Mouse (Mus musculus) brain, embryonic 14.5 days (tissue): ENCODE measurements at regions not wholly inside any gene's neighbourhood (a gene's known extent, or its start where the extent isn't known, plus 50 kb on each side); places are given as distances from the start of the nearest gene placed in this dataset.

Experiments
- CTCF ChIP-seq: fragments of 200-500 bp; IDR thresholded peaks from 2 replicates; pipeline ENCODE4 v1.5.1; 2012; ENCODE audit warnings: inconsistent platforms, mild to moderate bottlenecking, moderate library complexity, borderline replicate concordance; ENCODE audit not compliant: insufficient read depth, insufficient read length; ENCODE audit errors: extremely low read depth
- POLR2A ChIP-seq: fragments of 200-500 bp; IDR thresholded peaks from 2 replicates; pipeline ENCODE4 v1.6.1; 2012; ENCODE audit warnings: mild to moderate bottlenecking, inconsistent platforms, borderline replicate concordance; ENCODE audit not compliant: poor library complexity, insufficient read depth, insufficient read length, severe bottlenecking; ENCODE audit errors: extremely low read depth

DNA sequence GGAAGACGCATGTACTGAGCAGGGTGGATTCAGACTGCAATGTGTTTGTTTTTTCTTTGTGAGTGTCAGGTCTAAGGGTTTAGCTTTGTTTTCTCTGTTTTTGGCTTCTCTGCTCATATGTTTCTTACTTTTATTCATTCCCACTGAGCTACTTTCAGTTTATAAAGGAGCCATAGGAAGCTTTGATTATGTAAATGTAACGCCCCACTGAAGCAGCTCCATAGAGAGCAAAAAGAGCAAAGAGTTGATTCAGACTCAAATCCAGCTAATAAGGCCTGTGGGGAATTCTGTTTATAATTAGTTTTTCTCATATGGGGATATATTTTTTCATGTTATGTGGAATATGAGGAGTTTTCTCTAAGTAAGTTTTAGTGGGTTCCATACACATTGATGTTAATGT lies 476.9 kb downstream of the Slitrk1 start:
- TF ChIP-seq CTCF (no peak), POLR2A (no peak)
